Mouse (Mus musculus): ENCODE data around the gene Runx2. TPM values are rescaled to one million over a fixed set of nuclear protein-coding genes. Genes with fewer than 3 reads are reported as not detected.

Runx2 gene
- polyA plus RNA-seq, 1 experiment from 2014 or later = 3.0 TPM

DNA sequence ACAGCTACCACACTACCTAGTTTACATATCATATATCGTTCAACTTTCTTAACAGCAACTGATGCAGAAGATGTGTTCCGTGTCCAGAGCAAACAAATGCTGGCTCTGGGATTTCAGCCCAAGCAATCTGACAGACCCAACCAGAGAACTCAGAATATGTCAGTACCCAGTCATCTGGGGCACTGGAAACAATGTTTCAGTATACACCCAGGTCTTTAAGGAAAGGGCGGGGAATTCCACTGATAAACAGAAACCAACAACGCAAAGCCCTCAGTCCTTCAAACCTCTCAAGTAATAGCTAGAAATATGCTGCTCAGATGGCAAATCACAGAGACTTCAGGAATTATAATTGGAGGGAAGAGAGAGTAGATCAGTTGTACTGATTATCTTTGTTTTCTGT is 100.5 kb downstream of the Runx2 start:
- no peak for DNase-seq (ENCODE audit: low spot score)
- Histone ChIP-seq H3K4me1 (replicated peaks; ENCODE audit: control insufficient read depth, insufficient read depth, low read length) (no peaks in the 10 kb centered on the region), H3K9me3 (ENCODE audit: control insufficient read depth, low read length) (no peaks in the 10 kb centered on the region), H3K9ac (ENCODE audit: low read depth, low read length) (no peak overlapping the region), H3K27ac (ENCODE audit: low read depth, low read length) (no peak overlapping the region), H3K27me3 (ENCODE audit: control insufficient read depth, insufficient read depth, low read length) (no peaks in the 10 kb centered on the region), H3K4me3 (ENCODE audit: low read depth, low read length) (no peak overlapping the region), H3K36me3 (ENCODE audit: control insufficient read depth, insufficient read depth, low read length) (no peaks in the 10 kb centered on the region), H3K4me2 (replicated peaks; ENCODE audit: low read depth, low read length) (no peak overlapping the region)
- 88% methylated on average over 4 of the region's 4 CpGs for WGBS
- no peak for ATAC-seq (ENCODE audit: low FRiP score)

DNA sequence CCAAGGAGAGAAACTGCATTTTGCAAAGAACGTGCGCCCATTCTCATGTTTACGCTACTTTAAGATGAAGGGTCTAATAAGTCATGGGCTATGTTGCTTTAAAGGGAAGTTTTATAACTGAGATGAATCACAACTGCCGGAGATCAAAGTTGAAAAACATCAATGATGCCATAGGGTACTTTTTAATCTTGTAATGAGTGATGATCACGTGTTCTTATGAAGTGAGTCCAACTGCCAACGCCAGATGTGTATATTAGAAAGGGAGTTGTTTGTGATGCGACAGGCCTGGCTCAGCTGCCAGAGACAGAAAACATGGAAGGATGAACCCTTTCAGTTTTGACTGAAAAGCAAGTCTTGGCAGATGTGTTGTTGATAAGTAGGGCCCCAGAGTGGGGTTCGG is 101.2 kb downstream of the Runx2 start:
- Histone ChIP-seq H3K9ac (ENCODE audit: low read depth, low read length) (no peak overlapping the region), H3K4me2 (replicated peaks; ENCODE audit: low read depth, low read length) (no peak overlapping the region), H3K27me3 (ENCODE audit: control insufficient read depth, insufficient read depth, low read length) (no peaks in the 10 kb centered on the region), H3K9me3 (ENCODE audit: control insufficient read depth, low read length) (no peaks in the 10 kb centered on the region), H3K27ac (ENCODE audit: low read depth, low read length) (no peak overlapping the region), H3K4me3 (ENCODE audit: low read depth, low read length) (no peak overlapping the region), H3K4me1 (replicated peaks; ENCODE audit: control insufficient read depth, insufficient read depth, low read length) (no peaks in the 10 kb centered on the region), H3K36me3 (ENCODE audit: control insufficient read depth, insufficient read depth, low read length) (no peaks in the 10 kb centered on the region)
- DNase-seq (ENCODE audit: low spot score) = no peak
- WGBS = 93% methylated on average over 8 of the region's 8 CpGs
- no peak for ATAC-seq (ENCODE audit: low FRiP score)

- DNase-seq (ENCODE audit: low spot score) (no peak), ATAC-seq (ENCODE audit: low FRiP score) (no peak)
- WGBS = 71% methylated on average over 10 of the region's 11 CpGs
- H3K4me1 ChIP-seq (replicated peaks; ENCODE audit: control insufficient read depth, insufficient read depth, low read length) = no peaks in the 10 kb centered on the region
- no peaks in the 10 kb centered on the region for H3K9me3 ChIP-seq (ENCODE audit: control insufficient read depth, low read length)
- H3K4me2 ChIP-seq (replicated peaks; ENCODE audit: low read depth, low read length) = no peak overlapping the region
- H3K27me3 ChIP-seq (ENCODE audit: control insufficient read depth, insufficient read depth, low read length) = no peaks in the 10 kb centered on the region
- no peak overlapping the region for H3K27ac ChIP-seq (ENCODE audit: low read depth, low read length)
- no peak overlapping the region for H3K4me3 ChIP-seq (ENCODE audit: low read depth, low read length)
- H3K36me3 ChIP-seq (ENCODE audit: control insufficient read depth, insufficient read depth, low read length) = no peaks in the 10 kb centered on the region
- H3K9ac ChIP-seq (ENCODE audit: low read depth, low read length) = no peak overlapping the region
These were observed 104.9 kb downstream of the Runx2 start for GRCm38 (mm10) chr17:44709516-44710252.

GRCm38 (mm10) chr17:44707956-44708355 is 106.6 kb downstream of the Runx2 start:
- no peaks in the 10 kb centered on the region for H3K9me3 ChIP-seq (ENCODE audit: control insufficient read depth, low read length)
- ATAC-seq (ENCODE audit: low FRiP score) (no peak), DNase-seq (ENCODE audit: low spot score) (no peak)
- no peak overlapping the region for H3K4me2 ChIP-seq (replicated peaks; ENCODE audit: low read depth, low read length)
- no peaks in the 10 kb centered on the region for H3K4me1 ChIP-seq (replicated peaks; ENCODE audit: control insufficient read depth, insufficient read depth, low read length)
- H3K9ac ChIP-seq (ENCODE audit: low read depth, low read length) = no peak overlapping the region
- no peaks in the 10 kb centered on the region for H3K36me3 ChIP-seq (ENCODE audit: control insufficient read depth, insufficient read depth, low read length)
- H3K4me3 ChIP-seq (ENCODE audit: low read depth, low read length) = no peak overlapping the region
- 97% methylated on average over 3 of the region's 3 CpGs for WGBS
- no peak overlapping the region for H3K27ac ChIP-seq (ENCODE audit: low read depth, low read length)
- no peaks in the 10 kb centered on the region for H3K27me3 ChIP-seq (ENCODE audit: control insufficient read depth, insufficient read depth, low read length)

- H3K27me3 ChIP-seq (ENCODE audit: control insufficient read depth, insufficient read depth, low read length) = no peaks in the 10 kb centered on the region
- ATAC-seq (ENCODE audit: low FRiP score) (no peak), DNase-seq (ENCODE audit: low spot score) (no peak)
- no peaks in the 10 kb centered on the region for H3K9me3 ChIP-seq (ENCODE audit: control insufficient read depth, low read length)
- 92% methylated on average over 10 of the region's 10 CpGs for WGBS
- H3K36me3 ChIP-seq (ENCODE audit: control insufficient read depth, insufficient read depth, low read length) = no peaks in the 10 kb centered on the region
- no peak overlapping the region for H3K4me3 ChIP-seq (ENCODE audit: low read depth, low read length)
- no peak overlapping the region for H3K4me2 ChIP-seq (replicated peaks; ENCODE audit: low read depth, low read length)
- no peak overlapping the region for H3K27ac ChIP-seq (ENCODE audit: low read depth, low read length)
- H3K9ac ChIP-seq (ENCODE audit: low read depth, low read length) = no peak overlapping the region
- no peaks in the 10 kb centered on the region for H3K4me1 ChIP-seq (replicated peaks; ENCODE audit: control insufficient read depth, insufficient read depth, low read length)
These were observed 108.1 kb downstream of the Runx2 start for GRCm38 (mm10) chr17:44706531-44706930.

GRCm38 (mm10) chr17:44702506-44703298 is 111.9 kb downstream of the Runx2 start:
- H3K4me1 ChIP-seq (replicated peaks; ENCODE audit: control insufficient read depth, insufficient read depth, low read length) = no peaks in the 10 kb centered on the region
- H3K4me3 ChIP-seq (ENCODE audit: low read depth, low read length) = no peak overlapping the region
- H3K9ac ChIP-seq (ENCODE audit: low read depth, low read length) = no peak overlapping the region
- no peaks in the 10 kb centered on the region for H3K27me3 ChIP-seq (ENCODE audit: control insufficient read depth, insufficient read depth, low read length)
- ATAC-seq (ENCODE audit: low FRiP score) (no peak), DNase-seq (ENCODE audit: low spot score) (no peak)
- H3K27ac ChIP-seq (ENCODE audit: low read depth, low read length) = no peak overlapping the region
- WGBS = 55% methylated on average over 14 of the region's 14 CpGs
- H3K4me2 ChIP-seq (replicated peaks; ENCODE audit: low read depth, low read length) = no peak overlapping the region
- no peaks in the 10 kb centered on the region for H3K9me3 ChIP-seq (ENCODE audit: control insufficient read depth, low read length)
- H3K36me3 ChIP-seq (ENCODE audit: control insufficient read depth, insufficient read depth, low read length) = no peaks in the 10 kb centered on the region

GRCm38 (mm10) chr17:44701531-44701930 is 113.1 kb downstream of the Runx2 start:
- Histone ChIP-seq H3K27ac (ENCODE audit: low read depth, low read length) (no peak overlapping the region), H3K4me2 (replicated peaks; ENCODE audit: low read depth, low read length) (no peak overlapping the region), H3K36me3 (ENCODE audit: control insufficient read depth, insufficient read depth, low read length) (no peaks in the 10 kb centered on the region), H3K27me3 (ENCODE audit: control insufficient read depth, insufficient read depth, low read length) (no peaks in the 10 kb centered on the region), H3K4me1 (replicated peaks; ENCODE audit: control insufficient read depth, insufficient read depth, low read length) (no peaks in the 10 kb centered on the region), H3K4me3 (ENCODE audit: low read depth, low read length) (no peak overlapping the region), H3K9me3 (ENCODE audit: control insufficient read depth, low read length) (no peaks in the 10 kb centered on the region), H3K9ac (ENCODE audit: low read depth, low read length) (no peak overlapping the region)
- 87% methylated on average over 4 of the region's 4 CpGs for WGBS
- ATAC-seq (ENCODE audit: low FRiP score) (no peak), DNase-seq (ENCODE audit: low spot score) (no peak)

DNA sequence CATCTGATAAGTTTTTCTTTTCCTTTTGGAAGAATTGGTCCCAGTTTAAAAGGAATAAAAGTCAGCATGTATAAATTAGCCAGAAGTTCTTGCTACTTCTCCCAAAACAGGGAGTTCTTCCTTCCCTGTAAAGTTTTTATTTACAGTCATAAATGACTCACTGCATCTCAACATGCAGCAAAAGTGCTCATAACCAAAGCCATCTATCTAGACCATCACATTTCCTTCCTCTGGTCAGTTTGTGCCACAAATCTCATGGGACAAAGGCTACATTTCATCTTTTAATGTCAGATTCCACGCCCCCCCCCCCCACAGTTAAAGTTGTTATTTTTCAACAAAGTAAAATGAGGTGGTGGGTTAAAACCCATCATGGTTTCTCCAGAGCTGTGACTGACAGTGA is 114.3 kb downstream of the Runx2 start:
- H3K27me3 ChIP-seq (ENCODE audit: control insufficient read depth, insufficient read depth, low read length) = no peaks in the 10 kb centered on the region
- H3K4me2 ChIP-seq (replicated peaks; ENCODE audit: low read depth, low read length) = no peak overlapping the region
- no peak overlapping the region for H3K27ac ChIP-seq (ENCODE audit: low read depth, low read length)
- H3K4me3 ChIP-seq (ENCODE audit: low read depth, low read length) = no peak overlapping the region
- no peaks in the 10 kb centered on the region for H3K9me3 ChIP-seq (ENCODE audit: control insufficient read depth, low read length)
- H3K36me3 ChIP-seq (ENCODE audit: control insufficient read depth, insufficient read depth, low read length) = no peaks in the 10 kb centered on the region
- DNase-seq (ENCODE audit: low spot score) (no peak), ATAC-seq (ENCODE audit: low FRiP score) (no peak)
- 89% methylated on average over 1 of the region's 1 CpGs for WGBS
- no peaks in the 10 kb centered on the region for H3K4me1 ChIP-seq (replicated peaks; ENCODE audit: control insufficient read depth, insufficient read depth, low read length)
- H3K9ac ChIP-seq (ENCODE audit: low read depth, low read length) = no peak overlapping the region

GRCm38 (mm10) chr17:44697053-44697452 is 117.5 kb downstream of the Runx2 start:
- ATAC-seq (ENCODE audit: low FRiP score) (no peak), DNase-seq (ENCODE audit: low spot score) (no peak)
- no peaks in the 10 kb centered on the region for H3K9me3 ChIP-seq (ENCODE audit: control insufficient read depth, low read length)
- no peak overlapping the region for H3K27ac ChIP-seq (ENCODE audit: low read depth, low read length)
- 88% methylated on average over 10 of the region's 10 CpGs for WGBS
- H3K9ac ChIP-seq (ENCODE audit: low read depth, low read length) = no peak overlapping the region
- no peaks in the 10 kb centered on the region for H3K4me1 ChIP-seq (replicated peaks; ENCODE audit: control insufficient read depth, insufficient read depth, low read length)
- no peaks in the 10 kb centered on the region for H3K27me3 ChIP-seq (ENCODE audit: control insufficient read depth, insufficient read depth, low read length)
- no peaks in the 10 kb centered on the region for H3K36me3 ChIP-seq (ENCODE audit: control insufficient read depth, insufficient read depth, low read length)
- H3K4me2 ChIP-seq (replicated peaks; ENCODE audit: low read depth, low read length) = no peak overlapping the region
- no peak overlapping the region for H3K4me3 ChIP-seq (ENCODE audit: low read depth, low read length)
